Mouse (Mus musculus) large intestine, adult 2 months (tissue): ENCODE data around the gene Sh3kbp1. TPM values are rescaled to one million over a fixed set of nuclear protein-coding genes. Genes with fewer than 3 reads are reported as not detected.
"Not testable (repeated sequence)": the region's sequence is repeated elsewhere in the genome, so short reads cannot be mapped to it uniquely, and the experiment has no call there.

ENCODE experiments used
- DNase-seq: peaks from one replicate; pipeline ENCODE4 v3.0.0-alpha.2; 2012; ENCODE audit warnings: low read depth, low spot score
- WGBS: fragments of 180-500 bp; shearing (Covaris S2); methylation state at CpG from one replicate; pipeline ENCODE4 v1.1.7; 2018; 5-methylcytosine and 5-hydroxymethylcytosine counted together
- polyA plus RNA-seq: library from polyadenylated mRNA; depleted of rRNA; stranded (reverse); fragments of >200 nt; gene quantifications from 2 replicates; pipeline ENCODE4 v1.2.3, GENCODE M21; 2012; rRNA removed

The Sh3kbp1 gene
- polyA plus RNA-seq: 6.9 and 7.4 TPM in 2 replicates

GRCm38 (mm10) chrX:159626907-159627587 is at the start of gene Sh3kbp1:
Gene Sh3kbp1 (plus strand): TSS chrX:159627272.
- DNase-seq: peak; percentile 8
- 14% methylated on average over 60 of the region's 60 CpGs for WGBS

GRCm38 (mm10) chrX:159584738-159585137 is 42.3 kb upstream of the Sh3kbp1 start:
- not testable (repeated sequence) for DNase-seq
- WGBS: 81% methylated on average over 7 of the region's 7 CpGs

GRCm38 (mm10) chrX:159591633-159592032 is 35.4 kb upstream of the Sh3kbp1 start:
- no peak for DNase-seq
- WGBS: 52% methylated on average over 1 of the region's 1 CpGs

GRCm38 (mm10) chrX:159597502-159597901 is 29.6 kb upstream of the Sh3kbp1 start:
- WGBS: 71% methylated on average over 1 of the region's 1 CpGs
- no peak for DNase-seq

GRCm38 (mm10) chrX:159604832-159605231 is 22.2 kb upstream of the Sh3kbp1 start:
- WGBS: 43% methylated on average over 2 of the region's 2 CpGs
- DNase-seq: no peak

- 46% methylated on average over 6 of the region's 6 CpGs for WGBS
- no peak for DNase-seq
Measured at GRCm38 (mm10) chrX:159606936-159607335, 20.1 kb upstream of the Sh3kbp1 start.

GRCm38 (mm10) chrX:159626208-159626906 is 715 bp upstream of the Sh3kbp1 start:
- no peak for DNase-seq
- 17% methylated on average over 12 of the region's 12 CpGs for WGBS

- DNase-seq: no peak
Measured at GRCm38 (mm10) chrX:159627588-159628566, 805 bp downstream of the Sh3kbp1 start.

GRCm38 (mm10) chrX:159628629-159629028 is 1.6 kb downstream of the Sh3kbp1 start:
- DNase-seq: no peak
- 58% methylated on average over 4 of the region's 4 CpGs for WGBS

More at GRCm38 (mm10) chrX:159627588-159628566, 805 bp downstream of the Sh3kbp1 start:
- WGBS: 19% methylated on average over 56 of the region's 56 CpGs

- DNase-seq: no peak
- WGBS: 81% methylated on average over 2 of the region's 2 CpGs
Measured at GRCm38 (mm10) chrX:159629203-159629602, 2.1 kb downstream of the Sh3kbp1 start.

- no peak for DNase-seq
- 73% methylated on average over 4 of the region's 4 CpGs for WGBS
Measured at GRCm38 (mm10) chrX:159638500-159639227, 11.6 kb downstream of the Sh3kbp1 start.

GRCm38 (mm10) chrX:159639991-159640390 is 12.9 kb downstream of the Sh3kbp1 start:
- no peak for DNase-seq
- 84% methylated on average over 4 of the region's 4 CpGs for WGBS

GRCm38 (mm10) chrX:159645314-159645713 is 18.2 kb downstream of the Sh3kbp1 start:
- 86% methylated on average over 3 of the region's 3 CpGs for WGBS
- no peak for DNase-seq

GRCm38 (mm10) chrX:159647564-159647963 is 20.5 kb downstream of the Sh3kbp1 start:
- no peak for DNase-seq
- 76% methylated on average over 5 of the region's 5 CpGs for WGBS

GRCm38 (mm10) chrX:159648598-159648997 is 21.5 kb downstream of the Sh3kbp1 start:
- 91% methylated on average over 3 of the region's 3 CpGs for WGBS
- no peak for DNase-seq

- no peak for DNase-seq
- 65% methylated on average over 11 of the region's 11 CpGs for WGBS
Measured at GRCm38 (mm10) chrX:159650130-159650678, 23.1 kb downstream of the Sh3kbp1 start.

GRCm38 (mm10) chrX:159650727-159651126 is 23.7 kb downstream of the Sh3kbp1 start:
- no peak for DNase-seq
- 61% methylated on average over 6 of the region's 6 CpGs for WGBS

GRCm38 (mm10) chrX:159671388-159671787 is 44.3 kb downstream of the Sh3kbp1 start:
- no peak for DNase-seq
- WGBS: 86% methylated on average over 7 of the region's 7 CpGs

GRCm38 (mm10) chrX:159672466-159672865 is 45.4 kb downstream of the Sh3kbp1 start:
- 35% methylated on average over 2 of the region's 2 CpGs for WGBS
- DNase-seq: no peak
